Mouse (Mus musculus) natural killer cell, adult 2 months (primary cell): ENCODE results near the gene Wdr13.

Experiments
- DNase-seq, 2 experiments: peaks; one replicate each; pipeline ENCODE4 v3.0.0; 2022; ENCODE audit warnings: low spot score in 2 of 2

Gene Wdr13

GRCm38 (mm10) chrX:8132017-8132976 lies at the start of gene Wdr13:
TSS of gene Wdr13 (minus strand) at chrX:8132892.
- DNase-seq = peak; percentile 90

GRCm38 (mm10) chrX:8179646-8180045 lies 47.0 kb upstream of the Wdr13 start:
- DNase-seq = no peak

GRCm38 (mm10) chrX:8178871-8179270 lies 46.2 kb upstream of the Wdr13 start:
- no peak for DNase-seq

GRCm38 (mm10) chrX:8175504-8176385 lies 43.1 kb upstream of the Wdr13 start, which contains the start of gene Tbc1d25:
TSS of gene Tbc1d25 (minus strand) at chrX:8176181.
- peak; percentile 81 to 86 for DNase-seq

- no peak for DNase-seq
Observed at GRCm38 (mm10) chrX:8175169-8175503, 42.4 kb upstream of the Wdr13 start.

- peak in 1 of 2 experiments; percentile 28 for DNase-seq
Observed at GRCm38 (mm10) chrX:8167716-8168647, 35.3 kb upstream of the Wdr13 start.

- DNase-seq = no peak
Observed at GRCm38 (mm10) chrX:8164471-8164870, 31.8 kb upstream of the Wdr13 start.

GRCm38 (mm10) chrX:8163076-8163475 lies 30.4 kb upstream of the Wdr13 start:
- no peak for DNase-seq

GRCm38 (mm10) chrX:8145153-8145991 lies 12.7 kb upstream of the Wdr13 start, which contains the start of gene Rbm3:
TSS of gene Rbm3 (minus strand) at chrX:8145880.
- peak; percentile 86 to 90 for DNase-seq

- DNase-seq = no peak
Observed at GRCm38 (mm10) chrX:8143750-8144149, 11.1 kb upstream of the Wdr13 start.

- no peak for DNase-seq
Observed at GRCm38 (mm10) chrX:8142948-8143347, 10.3 kb upstream of the Wdr13 start.

GRCm38 (mm10) chrX:8141058-8141457 lies 8.4 kb upstream of the Wdr13 start:
- DNase-seq = no peak

- no peak for DNase-seq
Observed at GRCm38 (mm10) chrX:8140446-8140845, 7.8 kb upstream of the Wdr13 start.

GRCm38 (mm10) chrX:8139480-8139879 lies 6.8 kb upstream of the Wdr13 start:
- DNase-seq = no peak

- DNase-seq = no peak
Observed at GRCm38 (mm10) chrX:8135886-8136285, 3.2 kb upstream of the Wdr13 start.

- DNase-seq = no peak
Observed at GRCm38 (mm10) chrX:8131393-8131792, 1.3 kb downstream of the Wdr13 start.

- peak in 1 of 2 experiments; percentile 17 for DNase-seq
Observed at GRCm38 (mm10) chrX:8125235-8125634, 7.5 kb downstream of the Wdr13 start.

- DNase-seq = no peak
Observed at GRCm38 (mm10) chrX:8123821-8124470, 8.7 kb downstream of the Wdr13 start.

GRCm38 (mm10) chrX:8117264-8117663 lies 15.4 kb downstream of the Wdr13 start:
- DNase-seq = no peak

GRCm38 (mm10) chrX:8115275-8115674 lies 17.4 kb downstream of the Wdr13 start:
- DNase-seq = no peak
